Mouse (Mus musculus) 3134 (cell line): ENCODE measurements around the gene Ggt1.
A peak's percentile ranks its signal among the peaks of the same experiment; 100 is the strongest.

Experiments
- DNase-seq: peaks from one replicate; pipeline ENCODE4 v3.0.0-alpha.2; 2011; ENCODE audit warnings: low spot score; ENCODE audit not compliant: insufficient read length; ENCODE audit errors: extremely low read depth

Ggt1 gene

GRCm38 (mm10) chr10:75548486-75548885, 12.9 kb upstream of the Ggt1 start:
- peak; percentile 44 for DNase-seq

- no peak for DNase-seq
Observed at GRCm38 (mm10) chr10:75549886-75550285, 11.5 kb upstream of the Ggt1 start.

GRCm38 (mm10) chr10:75551175-75551574, 10.2 kb upstream of the Ggt1 start:
- no peak for DNase-seq

GRCm38 (mm10) chr10:75552106-75552505, 9.3 kb upstream of the Ggt1 start:
- no peak for DNase-seq

GRCm38 (mm10) chr10:75552701-75553450, 8.5 kb upstream of the Ggt1 start:
- no peak for DNase-seq

GRCm38 (mm10) chr10:75554090-75554489, 7.3 kb upstream of the Ggt1 start:
- DNase-seq: peak; percentile 69

- DNase-seq: no peak
Observed at GRCm38 (mm10) chr10:75555557-75555956, 5.8 kb upstream of the Ggt1 start.

GRCm38 (mm10) chr10:75556026-75556425, 5.4 kb upstream of the Ggt1 start:
- peak; percentile 88 for DNase-seq

GRCm38 (mm10) chr10:75558515-75558914, 2.9 kb upstream of the Ggt1 start:
- peak; percentile 73 for DNase-seq

GRCm38 (mm10) chr10:75559041-75559675, 2.2 kb upstream of the Ggt1 start:
- DNase-seq: no peak

GRCm38 (mm10) chr10:75559676-75560548, 1.5 kb upstream of the Ggt1 start, which contains the start of gene Lrrc75b:
Lrrc75b (minus strand) TSS chr10:75560330.
- DNase-seq: peak; percentile 86

GRCm38 (mm10) chr10:75560549-75560899, 880 bp upstream of the Ggt1 start:
- no peak for DNase-seq

- DNase-seq: no peak
Observed at GRCm38 (mm10) chr10:75562596-75562995, 1.2 kb downstream of the Ggt1 start.

GRCm38 (mm10) chr10:75564687-75565265, 3.4 kb downstream of the Ggt1 start:
- DNase-seq: no peak

- no peak for DNase-seq
Observed at GRCm38 (mm10) chr10:75565436-75565835, 4.0 kb downstream of the Ggt1 start.

GRCm38 (mm10) chr10:75565906-75566305, 4.5 kb downstream of the Ggt1 start:
- no peak for DNase-seq

GRCm38 (mm10) chr10:75566321-75566720, 4.9 kb downstream of the Ggt1 start:
- no peak for DNase-seq

- peak; percentile 39 for DNase-seq
Observed at GRCm38 (mm10) chr10:75566765-75567164, 5.4 kb downstream of the Ggt1 start.

- no peak for DNase-seq
Observed at GRCm38 (mm10) chr10:75568029-75568428, 6.6 kb downstream of the Ggt1 start.

GRCm38 (mm10) chr10:75568441-75568840, 7.0 kb downstream of the Ggt1 start:
- no peak for DNase-seq

- no peak for DNase-seq
Observed at GRCm38 (mm10) chr10:75568851-75569250, 7.4 kb downstream of the Ggt1 start.
